ENCODE assay signal across 8 mouse cellular contexts in genomic region chr4:21847481-21848286, GRCm38 (mm10). TPM values are rescaled to one million over a fixed set of nuclear protein-coding genes. Genes with fewer than 3 reads are reported as not detected.
DNase-seq lines count a peak whose midpoint lies in the region; ATAC-seq and TF ChIP-seq lines count a peak whose summit lies in the region.

Gene Pnisr, plus strand, starts transcription at chr4:21847583.

- no peaks in the 10 kb centered on the region for H3K36me3 ChIP-seq in hindbrain, embryonic 10.5 days
- H3K36me3 ChIP-seq in lung, postnatal 0 days (ENCODE audit: insufficient read depth, low read length) = no peaks in the 10 kb centered on the region

- DNase-seq in MN1 (ENCODE audit: low spot score) = peak; percentile 96
- DNase-seq in cerebellum, adult 9-10 months = peak; percentile 98
- peak; percentile 95 for DNase-seq in hindbrain, embryonic 10.5 days (ENCODE audit: low spot score)
- DNase-seq in layer of hippocampus, adult 9-11 months = peak; percentile 97
- DNase-seq in lung, postnatal 0 days (ENCODE audit: low spot score) = peak; percentile 99
- DNase-seq in ovary, postnatal 14 days (ENCODE audit: low spot score) = peak; percentile 89
- DNase-seq in thymus, postnatal 14 days = peak; percentile 93

- WGBS in hindbrain, embryonic 10.5 days = under 1% methylated on average over 50 of the region's 50 CpGs
- 2% methylated on average over 50 of the region's 50 CpGs for WGBS in lung, postnatal 0 days

- TF ChIP-seq CTCF in lung, postnatal 0 days (IDR thresholded peaks at IDR 0.05) = peak; percentile 94

- peaks cover 16% of the 10 kb centered on the region for H3K4me1 ChIP-seq in hindbrain, embryonic 10.5 days (replicated peaks)
- peaks cover 4% of the 10 kb centered on the region; the same call in 1 of the 2 replicates for H3K4me1 ChIP-seq in lung, postnatal 0 days (ENCODE audit: insufficient read depth, low read depth, low read length)

- no peaks in the 10 kb centered on the region for H3K27me3 ChIP-seq in hindbrain, embryonic 10.5 days (ENCODE audit: insufficient read depth, poor library complexity, severe bottlenecking)
- no peaks in the 10 kb centered on the region for H3K27me3 ChIP-seq in lung, postnatal 0 days (replicated peaks; ENCODE audit: insufficient read depth, low read length)

- H3K9me3 ChIP-seq in hindbrain, embryonic 10.5 days = no peaks in the 10 kb centered on the region
- no peaks in the 10 kb centered on the region for H3K9me3 ChIP-seq in lung, postnatal 0 days (ENCODE audit: low read length)

- H3K9ac ChIP-seq in lung, postnatal 0 days (replicated peaks; ENCODE audit: low read depth) = peak within 1 kb of the TSS; percentile 95

- no peak for TF ChIP-seq EP300 in lung, postnatal 0 days (IDR thresholded peaks at IDR 0.05)

- H3K4me3 ChIP-seq in hindbrain, embryonic 10.5 days = peak within 1 kb of the TSS; percentile 77
- peak within 1 kb of the TSS; percentile 100 for H3K4me3 ChIP-seq in lung, postnatal 0 days (ENCODE audit: low read depth, low read length)

- peak within 1 kb of the TSS; percentile 97 for H3K27ac ChIP-seq in hindbrain, embryonic 10.5 days
- peak within 1 kb of the TSS; percentile 98 for H3K27ac ChIP-seq in lung, postnatal 0 days (ENCODE audit: low read length)

- ATAC-seq in frontal cortex, adult (ENCODE audit: low TSS enrichment) = peak; percentile 94
- ATAC-seq in lung, postnatal 0 days = peak; percentile 98

- peak within 1 kb of the TSS; percentile 56 for H3K4me2 ChIP-seq in lung, postnatal 0 days (replicated peaks; ENCODE audit: low read depth, low read length)

RNA-seq across cellular contexts. Expression of gene Pnisr, which starts in this region (rescaled TPM):
- 103 and 135 TPM in 2 replicates for polyA plus RNA-seq in hindbrain, embryonic 10.5 days (2016; fragmentation: Nextera tagmentation; extraction: Ambion mirVana)
- 70.8 and 95.2 TPM in 2 replicates for polyA plus RNA-seq in lung, postnatal 0 days (2015; fragmentation: Nextera tagmentation; extraction: Ambion mirVana)

Comparison
In these comparisons a context has a peak if more than half of its experiments do, and no peak if none do; other contexts are left out.
1. Peak in every context shown above with its lines: DNase-seq, ATAC-seq, H3K4me3 ChIP-seq and H3K27ac ChIP-seq.